Mouse (Mus musculus): ENCODE measurements around the gene Gm49396.

GRCm38 (mm10) chr7:30544327-30544726 is 18.8 kb upstream of the Gm49396 start:
- TF ChIP-seq CTCF (IDR thresholded peaks at IDR 0.05; ENCODE audit: low read depth) (no peak), EP300 (IDR thresholded peaks at IDR 0.05; ENCODE audit: low read depth) (no peak)

All from heart, postnatal 0 days (tissue).